Mouse (Mus musculus) cerebellum, adult 2 months (tissue): ENCODE measurements around the gene Hoxa5. TPM values are rescaled to one million over a fixed set of nuclear protein-coding genes. Genes with fewer than 3 reads are reported as not detected.

Experiments
- DNase-seq, 2 experiments: peaks; one replicate each; pipeline ENCODE4 v3.0.0; 2021
- H3K27ac ChIP-seq: fragments of 200-500 bp; 2 replicates; pipeline ENCODE4 v1.5.1; 2012; ENCODE audit warnings: low read length, control low read depth, inconsistent platforms; ENCODE audit not compliant: insufficient read depth
- H3K27me3 ChIP-seq: fragments of 200-500 bp; 2 replicates; pipeline ENCODE4 v1.6.1; 2012; ENCODE audit warnings: inconsistent platforms, mild to moderate bottlenecking, low read length, moderate library complexity; ENCODE audit not compliant: control insufficient read depth, insufficient read depth
- H3K4me1 ChIP-seq: fragments of 200-500 bp; 2 replicates; pipeline ENCODE4 v1.6.1; 2011; ENCODE audit warnings: low read length; ENCODE audit not compliant: control insufficient read depth, insufficient read depth
- H3K4me3 ChIP-seq: fragments of 200-500 bp; replicated peaks from 2 replicates; pipeline ENCODE3; 2011; ENCODE audit warnings: mild to moderate bottlenecking, low read depth, low read length, control low read depth; ENCODE audit not compliant: insufficient read depth
- CTCF ChIP-seq: fragments of 200-500 bp; IDR thresholded peaks from 2 replicates; pipeline ENCODE4 v1.5.1; 2011; ENCODE audit warnings: low read depth, mild to moderate bottlenecking, control low read depth, low read length, moderate library complexity, borderline replicate concordance; ENCODE audit not compliant: insufficient read depth
- POLR2A ChIP-seq: fragments of 200-500 bp; IDR thresholded peaks from 2 replicates; pipeline ENCODE4 v1.6.1; 2011; ENCODE audit warnings: low read length, control low read depth, borderline replicate concordance; ENCODE audit not compliant: insufficient read depth
- WGBS: fragments of 180-500 bp; shearing (Covaris S2); methylation state at CpG from one replicate; pipeline ENCODE4 v1.1.7; 2018; 5-methylcytosine and 5-hydroxymethylcytosine counted together
- polyA plus RNA-seq: library from polyadenylated mRNA; depleted of rRNA; stranded (reverse); fragments of >200 nt; gene quantifications from 2 replicates; pipeline ENCODE4 v1.2.3, GENCODE M21; 2012

The Hoxa5 gene
- polyA plus RNA-seq, 1 experiment: 4.6 TPM

DNA sequence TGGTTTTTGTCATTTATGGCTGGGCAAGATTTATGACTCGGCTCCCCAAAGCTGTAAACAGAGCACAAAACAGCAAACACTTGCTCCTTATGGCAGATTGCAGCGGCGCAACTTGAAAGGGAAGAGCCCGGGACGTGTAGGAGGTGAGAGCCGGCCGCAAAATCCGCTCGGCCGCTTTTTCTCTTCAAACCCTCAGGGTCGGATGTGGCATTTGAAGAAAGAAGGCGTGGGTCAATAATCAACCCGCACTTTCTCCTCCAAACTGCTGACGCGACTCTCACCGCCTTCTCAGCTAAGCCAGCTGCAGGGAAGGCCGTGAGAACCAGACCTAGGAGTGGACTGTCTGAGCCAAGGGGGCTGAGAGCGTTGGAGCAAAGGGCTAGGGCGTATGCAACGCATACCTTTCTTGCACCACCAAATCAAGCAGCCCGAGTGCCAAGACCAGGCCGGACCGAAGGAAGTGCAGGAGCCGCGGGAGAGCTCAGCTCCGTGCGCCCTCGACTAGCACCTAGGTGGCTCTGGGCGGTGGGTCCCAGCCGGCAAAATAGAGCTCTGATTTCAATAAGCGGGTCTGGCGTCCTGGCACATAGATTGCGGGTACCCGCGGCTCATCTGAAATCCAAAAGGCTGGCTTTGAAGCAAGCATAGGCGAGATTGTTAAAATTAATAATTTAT, 27.2 kb downstream of the Hoxa5 start, which contains the start of gene 5730596B20Rik:
Gene 5730596B20Rik, plus strand, starts transcription at position 438 of the 675 bp plus-strand sequence.
- no peak for DNase-seq
- H3K27me3 ChIP-seq: peaks cover 5% of the 10 kb centered on the region; the same call in 1 of the 2 replicates
- TF ChIP-seq POLR2A (no peak), CTCF (no peak)
- no peaks in the 10 kb centered on the region for H3K4me1 ChIP-seq
- WGBS: 3% methylated on average over 36 of the region's 36 CpGs
- no peak within 1 kb of the TSS for H3K4me3 ChIP-seq
- H3K27ac ChIP-seq: no peak within 1 kb of the TSS

DNA sequence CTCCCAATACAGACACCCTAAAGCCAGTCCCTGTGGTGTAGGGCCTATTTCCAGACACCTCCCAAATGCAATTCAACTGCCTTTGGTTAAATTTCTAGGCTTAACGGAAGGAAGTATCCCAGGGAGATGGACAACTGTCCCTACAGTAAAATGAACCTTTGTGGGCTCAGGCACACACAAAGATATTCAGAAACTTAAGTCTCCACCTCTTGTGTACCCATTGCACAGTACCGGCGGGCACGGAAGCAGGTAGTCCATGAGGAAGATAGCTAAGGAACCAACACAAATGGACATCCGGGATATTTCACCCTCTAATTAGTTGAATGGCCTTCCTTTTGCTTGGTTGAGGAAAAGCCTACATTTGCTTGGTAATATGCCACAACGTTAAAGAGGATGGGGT, 28.0 kb downstream of the Hoxa5 start:
- Histone ChIP-seq H3K4me1 (no peaks in the 10 kb centered on the region), H3K4me3 (no peak overlapping the region), H3K27ac (no peak overlapping the region), H3K27me3 (peaks cover 9% of the 10 kb centered on the region; the same call in 1 of the 2 replicates)
- TF ChIP-seq CTCF (no peak), POLR2A (no peak)
- 3% methylated on average over 6 of the region's 6 CpGs for WGBS
- DNase-seq: no peak

DNA sequence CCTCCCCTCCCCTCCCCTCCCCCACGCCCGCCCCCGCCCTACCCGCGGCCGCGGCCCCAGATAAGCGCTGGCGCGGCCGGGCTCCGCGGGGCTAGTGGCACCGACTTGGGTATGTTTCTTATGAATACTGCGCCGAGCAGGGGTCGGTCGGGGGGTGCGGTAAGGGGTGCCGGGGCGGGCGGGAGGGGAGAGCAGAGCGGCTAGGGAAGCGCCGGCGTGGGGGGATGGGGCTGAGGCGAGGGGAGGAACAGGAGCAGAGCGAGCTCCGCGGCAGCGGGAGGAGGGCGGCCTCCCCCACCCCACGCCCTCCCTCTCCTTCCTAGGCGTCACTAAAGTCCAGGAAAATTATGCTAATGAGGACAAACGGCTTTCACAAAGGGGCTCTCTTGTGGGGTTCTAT, 28.5 kb downstream of the Hoxa5 start:
- no peak overlapping the region for H3K4me3 ChIP-seq
- no peak for DNase-seq
- no peak for TF ChIP-seq POLR2A
- TF ChIP-seq CTCF: no peak
- peaks cover 11% of the 10 kb centered on the region; the same call in 1 of the 2 replicates for H3K27me3 ChIP-seq
- WGBS: under 1% methylated on average over 16 of the region's 35 CpGs
- H3K4me1 ChIP-seq: no peaks in the 10 kb centered on the region
- no peak overlapping the region for H3K27ac ChIP-seq

DNA sequence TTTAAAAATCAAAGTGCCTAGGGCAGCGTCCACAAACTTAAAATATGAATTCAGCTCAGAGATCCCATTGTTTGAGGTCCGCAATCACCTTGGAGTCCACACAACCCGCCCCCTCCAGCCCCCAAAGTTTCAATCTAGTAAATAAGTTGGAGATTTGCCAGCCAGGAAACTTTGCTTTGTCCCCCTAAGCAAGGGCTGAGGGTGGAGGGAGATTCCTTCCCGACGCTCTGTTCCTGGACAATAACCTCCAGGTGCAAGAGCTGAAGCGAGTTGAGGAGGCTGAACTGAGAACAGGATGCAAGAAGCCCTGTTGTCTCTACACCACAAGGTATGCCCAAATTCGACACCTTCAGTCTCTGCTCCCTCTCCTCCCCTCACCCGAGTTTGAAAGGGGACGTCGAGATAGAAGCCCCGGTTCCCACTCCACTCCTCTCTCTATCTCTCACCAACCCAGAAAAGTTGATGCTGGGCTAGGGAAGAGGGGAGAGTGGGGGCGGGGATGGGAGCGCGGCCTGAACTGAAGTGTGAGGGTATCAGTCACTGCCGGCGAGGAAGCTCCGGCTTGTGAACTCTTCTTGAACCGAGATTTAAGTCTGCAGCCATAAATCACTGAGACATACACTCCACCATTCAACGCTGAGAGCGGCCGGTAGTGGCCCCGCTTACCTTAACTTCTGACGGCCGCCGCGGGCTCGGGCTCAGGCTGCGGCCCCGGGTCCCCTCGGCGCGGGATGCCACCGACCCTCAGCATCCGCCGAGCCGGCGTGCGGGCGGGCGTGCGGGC, 29.2 kb downstream of the Hoxa5 start:
- Histone ChIP-seq H3K27me3 (peaks cover 10% of the 10 kb centered on the region; the same call in 1 of the 2 replicates), H3K27ac (no peak overlapping the region), H3K4me1 (no peaks in the 10 kb centered on the region), H3K4me3 (no peak overlapping the region)
- WGBS: under 1% methylated on average over 41 of the region's 41 CpGs
- no peak for DNase-seq
- no peak for TF ChIP-seq CTCF
- no peak for TF ChIP-seq POLR2A

DNA sequence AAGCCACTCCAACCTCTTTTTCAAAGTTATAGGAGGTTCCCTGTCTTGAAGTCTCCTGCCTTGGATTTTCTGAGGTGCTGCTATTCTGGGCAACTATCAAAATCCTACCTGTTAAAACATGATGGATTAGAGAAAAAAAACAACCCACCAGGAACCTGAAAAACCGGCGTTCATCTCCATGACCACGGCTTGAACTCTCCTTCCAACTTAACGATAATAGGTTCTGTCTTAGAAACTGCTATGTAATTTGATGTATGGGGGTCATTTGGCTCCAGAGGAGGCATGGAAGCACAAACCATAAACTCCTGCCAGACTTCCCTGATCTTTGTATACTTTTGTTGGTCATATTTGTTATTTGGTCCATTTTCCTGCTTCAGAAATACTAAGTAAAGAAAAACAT, 30.7 kb downstream of the Hoxa5 start:
- no peak for DNase-seq
- peaks cover 11% of the 10 kb centered on the region; the same call in 1 of the 2 replicates for H3K27me3 ChIP-seq
- 8% methylated on average over 4 of the region's 4 CpGs for whole genome bisulfite sequencing
- TF ChIP-seq CTCF (no peak), POLR2A (no peak)
- H3K4me3 ChIP-seq: no peak overlapping the region
- H3K27ac ChIP-seq: no peak overlapping the region
- no peaks in the 10 kb centered on the region for H3K4me1 ChIP-seq

DNA sequence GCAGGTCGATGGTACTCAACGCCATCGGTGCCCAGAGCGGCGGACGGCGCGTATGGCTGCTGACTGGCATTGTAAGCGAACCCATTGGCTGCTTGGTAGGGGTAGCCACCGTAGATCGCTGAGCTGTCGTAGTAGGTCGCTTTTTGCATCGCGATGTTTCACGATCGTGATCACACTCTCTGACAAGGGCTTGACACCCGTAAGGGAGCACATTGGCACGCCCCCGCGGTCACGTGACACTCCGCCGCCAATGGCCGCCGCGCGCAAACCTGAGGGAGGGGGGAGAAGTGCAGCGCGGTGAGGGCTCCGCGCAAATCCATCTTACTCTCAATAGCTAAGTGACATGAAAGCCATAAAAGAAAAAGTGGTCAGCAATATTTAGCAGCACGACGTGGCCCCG, 31.9 kb downstream of the Hoxa5 start:
- Histone ChIP-seq H3K27ac (no peak overlapping the region), H3K27me3 (peaks cover 12% of the 10 kb centered on the region; the same call in 1 of the 2 replicates), H3K4me1 (no peaks in the 10 kb centered on the region), H3K4me3 (no peak overlapping the region)
- TF ChIP-seq POLR2A (no peak), CTCF (no peak)
- 1% methylated on average over 35 of the region's 35 CpGs for WGBS
- DNase-seq: no peak

DNA sequence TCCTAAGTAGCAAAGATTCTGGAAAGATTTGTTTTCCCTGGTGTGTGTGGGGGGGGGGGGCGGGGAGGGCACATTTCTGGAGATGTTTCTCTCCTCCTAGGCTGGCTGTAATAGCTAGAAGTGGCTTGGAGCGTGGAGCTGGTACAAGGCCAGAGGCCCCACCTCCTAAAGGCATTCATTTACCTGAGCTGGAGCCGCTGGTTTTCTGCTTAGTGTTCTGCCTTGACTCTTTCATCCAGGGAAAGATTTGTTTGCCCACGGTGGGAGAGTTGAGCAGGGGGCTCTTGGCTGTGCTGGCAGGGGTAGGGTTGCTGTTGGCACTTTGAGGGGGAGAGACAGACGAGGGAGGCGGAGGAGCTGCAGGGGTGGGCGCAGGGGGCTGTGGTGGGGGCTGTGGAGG, 32.4 kb downstream of the Hoxa5 start:
- WGBS: 11% methylated on average over 7 of the region's 7 CpGs

DNA sequence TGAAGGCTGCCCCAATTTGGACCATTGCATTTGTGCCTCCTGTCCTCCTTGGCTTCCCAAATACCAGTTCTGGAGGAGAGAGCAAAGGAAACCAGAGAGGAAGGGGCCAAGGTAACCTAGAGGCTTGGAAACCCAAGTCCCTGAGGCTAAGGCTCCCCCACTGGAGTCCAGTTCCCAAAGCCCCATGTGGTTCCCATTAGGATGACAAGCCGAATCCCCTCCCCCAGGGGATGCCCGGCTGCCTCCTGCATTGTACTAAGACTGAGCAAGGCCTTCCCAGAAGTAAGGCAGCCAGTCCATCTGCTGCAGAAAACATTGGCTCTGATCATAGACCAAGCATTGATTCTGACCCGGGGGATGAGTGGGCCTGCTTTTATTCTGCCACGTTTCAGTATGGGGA, 33.1 kb downstream of the Hoxa5 start:
- Histone ChIP-seq H3K4me1 (no peaks in the 10 kb centered on the region), H3K4me3 (no peak overlapping the region), H3K27ac (no peak overlapping the region), H3K27me3 (peaks cover 12% of the 10 kb centered on the region; the same call in 1 of the 2 replicates)
- DNase-seq: no peak
- no peak for TF ChIP-seq POLR2A
- no peak for TF ChIP-seq CTCF
- WGBS: 4% methylated on average over 4 of the region's 4 CpGs

More for the DNA sequence above, 32.4 kb downstream of the Hoxa5 start:
- no peak for DNase-seq
- peaks cover 12% of the 10 kb centered on the region; the same call in 1 of the 2 replicates for H3K27me3 ChIP-seq
- no peak overlapping the region for H3K27ac ChIP-seq
- H3K4me1 ChIP-seq: no peaks in the 10 kb centered on the region
- no peak overlapping the region for H3K4me3 ChIP-seq
- TF ChIP-seq POLR2A (no peak), CTCF (no peak)

DNA sequence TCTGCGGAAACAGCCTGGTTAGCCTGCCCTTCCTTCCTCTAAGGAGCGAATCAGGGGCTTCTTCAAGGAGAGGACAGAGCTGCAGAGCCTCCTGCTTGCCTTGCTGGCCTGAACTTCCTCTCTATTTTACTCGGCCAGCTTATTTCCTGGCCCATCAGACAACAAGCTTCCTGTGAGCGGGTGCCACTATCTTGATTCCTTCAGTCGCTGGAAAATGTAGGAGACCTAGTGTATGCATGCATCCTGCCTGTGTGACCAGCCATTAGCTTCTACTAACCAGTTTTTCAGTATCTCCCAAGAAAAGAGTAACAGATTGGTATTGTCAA, 33.5 kb downstream of the Hoxa5 start:
- Histone ChIP-seq H3K27me3 (peaks cover 11% of the 10 kb centered on the region; the same call in 1 of the 2 replicates), H3K4me1 (no peaks in the 10 kb centered on the region), H3K4me3 (no peak overlapping the region), H3K27ac (no peak overlapping the region)
- 11% methylated on average over 5 of the region's 5 CpGs for WGBS
- TF ChIP-seq CTCF (no peak), POLR2A (no peak)
- no peak for DNase-seq
